Mouse (Mus musculus): Measurements from ENCODE around the gene Sept4.

DNA sequence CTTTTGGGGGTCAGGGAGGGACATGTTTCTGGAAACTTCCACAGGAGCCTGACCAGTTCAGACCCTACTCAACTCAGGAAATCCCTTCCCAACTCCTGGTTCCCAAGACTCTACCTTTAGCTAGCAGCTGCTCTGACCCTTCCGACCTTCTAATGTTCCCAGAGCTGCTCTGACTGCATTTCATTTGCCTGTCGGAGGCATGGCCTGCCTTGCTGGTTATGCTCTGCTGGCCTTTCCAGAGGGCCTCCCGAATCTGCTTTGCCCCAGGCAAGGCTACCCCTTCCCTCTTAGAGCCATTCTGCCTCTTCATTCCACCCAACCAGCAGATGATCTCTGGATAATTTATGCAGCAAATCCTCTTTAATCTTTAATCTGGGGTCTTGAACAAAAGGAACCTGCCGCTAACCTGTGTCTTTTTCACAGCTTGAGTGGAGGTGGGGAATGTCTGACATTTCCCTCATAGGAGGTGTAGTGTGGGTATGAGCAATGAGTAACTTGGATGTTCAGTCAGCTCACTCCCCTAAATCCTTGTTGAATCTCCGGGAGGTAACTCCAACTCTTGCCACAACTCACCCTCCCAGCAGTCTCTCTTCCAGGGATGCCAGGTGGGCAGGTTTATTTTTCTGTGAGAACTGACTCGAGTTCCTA is 9.0 kb downstream of the Sept4 start:
- no peak for TF ChIP-seq MAFK (IDR thresholded peaks at IDR 0.05; ENCODE audit: insufficient read depth, low read depth, low read length)
- no peak for TF ChIP-seq ZC3H11A (IDR thresholded peaks at IDR 0.05; ENCODE audit: borderline replicate concordance, low read depth, low read length)
